Mouse (Mus musculus): ENCODE results near the gene Olfr1042. TPM values are rescaled to one million over a fixed set of nuclear protein-coding genes. Genes with fewer than 3 reads are reported as not detected.
"Not testable (repeated sequence)": the region's sequence is repeated elsewhere in the genome, so short reads cannot be mapped to it uniquely, and the experiment has no call there.

The Olfr1042 gene
- polyA plus RNA-seq (2015; fragmentation: Nextera tagmentation; extraction: Ambion mirVana): not detected in 2 replicates

- Histone ChIP-seq H3K4me2 (no peak within 1 kb of the TSS), H3K27ac (replicated peaks) (no peak within 1 kb of the TSS), H3K36me3 (no peaks in the 10 kb centered on the region), H3K4me1 (no peaks in the 10 kb centered on the region), H3K4me3 (no peak within 1 kb of the TSS), H3K27me3 (replicated peaks) (no peaks in the 10 kb centered on the region), H3K9ac (no peak within 1 kb of the TSS), H3K9me3 (no peaks in the 10 kb centered on the region)
- WGBS: 65% methylated on average over 2 of the region's 2 CpGs
- ATAC-seq (ENCODE audit: extremely low read depth, insufficient number of reproducible peaks, low FRiP score, low TSS enrichment): no peak
Observed at GRCm38 (mm10) chr2:86161738-86162137, at the start of gene Olfr1042. Gene Olfr1042 (minus strand): TSS chr2:86161838.

- H3K4me3 ChIP-seq: no peak within 1 kb of the TSS
- no peak within 1 kb of the TSS for H3K9ac ChIP-seq
- H3K9me3 ChIP-seq: no peaks in the 10 kb centered on the region
- H3K27ac ChIP-seq (replicated peaks): no peak within 1 kb of the TSS
- H3K4me1 ChIP-seq: no peaks in the 10 kb centered on the region
- H3K27me3 ChIP-seq (replicated peaks): no peaks in the 10 kb centered on the region
- no peak for ATAC-seq (ENCODE audit: extremely low read depth, insufficient number of reproducible peaks, low FRiP score, low TSS enrichment)
- no peaks in the 10 kb centered on the region for H3K36me3 ChIP-seq
- H3K4me2 ChIP-seq: no peak within 1 kb of the TSS
Observed at GRCm38 (mm10) chr2:86202909-86203308, 41.3 kb upstream of the Olfr1042 start, which contains the start of gene Olfr1045. Gene Olfr1045 (minus strand): TSS chr2:86203009.

- no peak overlapping the region for H3K27ac ChIP-seq (replicated peaks)
- no peaks in the 10 kb centered on the region for H3K4me1 ChIP-seq
- no peak overlapping the region for H3K4me3 ChIP-seq
- WGBS: 26% methylated on average over 1 of the region's 1 CpGs
- ATAC-seq (ENCODE audit: extremely low read depth, insufficient number of reproducible peaks, low FRiP score, low TSS enrichment): no peak
- peaks cover 6% of the 10 kb centered on the region for H3K9me3 ChIP-seq
- no peaks in the 10 kb centered on the region for H3K36me3 ChIP-seq
- no peak overlapping the region for H3K9ac ChIP-seq
- H3K4me2 ChIP-seq: no peak overlapping the region
- no peaks in the 10 kb centered on the region for H3K27me3 ChIP-seq (replicated peaks)
Observed at GRCm38 (mm10) chr2:86195863-86196262, 34.2 kb upstream of the Olfr1042 start.

- Histone ChIP-seq H3K4me3 (no peak within 1 kb of the TSS), H3K9ac (no peak within 1 kb of the TSS), H3K4me1 (no peaks in the 10 kb centered on the region), H3K9me3 (no peaks in the 10 kb centered on the region), H3K27me3 (replicated peaks) (no peaks in the 10 kb centered on the region), H3K36me3 (no peaks in the 10 kb centered on the region), H3K4me2 (no peak within 1 kb of the TSS), H3K27ac (replicated peaks) (no peak within 1 kb of the TSS)
- ATAC-seq (ENCODE audit: extremely low read depth, insufficient number of reproducible peaks, low FRiP score, low TSS enrichment): no peak
Observed at GRCm38 (mm10) chr2:86185583-86185982, 23.9 kb upstream of the Olfr1042 start, which contains the start of gene Olfr52. Gene Olfr52 (minus strand): TSS chr2:86185683.

GRCm38 (mm10) chr2:86179950-86180349, 18.3 kb upstream of the Olfr1042 start:
- no peaks in the 10 kb centered on the region for H3K9me3 ChIP-seq
- no peak overlapping the region for H3K27ac ChIP-seq (replicated peaks)
- H3K4me2 ChIP-seq: no peak overlapping the region
- H3K9ac ChIP-seq: no peak overlapping the region
- 77% methylated on average over 3 of the region's 3 CpGs for WGBS
- H3K4me3 ChIP-seq: no peak overlapping the region
- no peaks in the 10 kb centered on the region for H3K4me1 ChIP-seq
- H3K27me3 ChIP-seq (replicated peaks): no peaks in the 10 kb centered on the region
- no peaks in the 10 kb centered on the region for H3K36me3 ChIP-seq
- no peak for ATAC-seq (ENCODE audit: extremely low read depth, insufficient number of reproducible peaks, low FRiP score, low TSS enrichment)

GRCm38 (mm10) chr2:86177720-86178119, 16.1 kb upstream of the Olfr1042 start, which contains the start of gene Olfr1044:
Gene Olfr1044 (minus strand): TSS chr2:86177820.
- no peak within 1 kb of the TSS for H3K27ac ChIP-seq (replicated peaks)
- H3K9ac ChIP-seq: no peak within 1 kb of the TSS
- no peaks in the 10 kb centered on the region for H3K36me3 ChIP-seq
- H3K4me1 ChIP-seq: no peaks in the 10 kb centered on the region
- no peak within 1 kb of the TSS for H3K4me3 ChIP-seq
- H3K27me3 ChIP-seq (replicated peaks): no peaks in the 10 kb centered on the region
- no peak within 1 kb of the TSS for H3K4me2 ChIP-seq
- H3K9me3 ChIP-seq: no peaks in the 10 kb centered on the region
- no peak for ATAC-seq (ENCODE audit: extremely low read depth, insufficient number of reproducible peaks, low FRiP score, low TSS enrichment)

- not testable (repeated sequence) for H3K27me3 ChIP-seq (replicated peaks); H3K9me3 ChIP-seq; H3K9ac ChIP-seq; H3K4me1 ChIP-seq; H3K36me3 ChIP-seq; H3K4me3 ChIP-seq; H3K27ac ChIP-seq (replicated peaks); H3K4me2 ChIP-seq; ATAC-seq (ENCODE audit: extremely low read depth, insufficient number of reproducible peaks, low FRiP score, low TSS enrichment)
- 71% methylated on average over 7 of the region's 7 CpGs for WGBS
Observed at GRCm38 (mm10) chr2:86175422-86175821, 13.8 kb upstream of the Olfr1042 start.

- Histone ChIP-seq H3K27me3 (replicated peaks) (no peaks in the 10 kb centered on the region), H3K36me3 (no peaks in the 10 kb centered on the region), H3K9me3 (no peaks in the 10 kb centered on the region), H3K27ac (replicated peaks) (no peak within 1 kb of the TSS), H3K4me1 (peaks cover 7% of the 10 kb centered on the region), H3K9ac (no peak within 1 kb of the TSS), H3K4me3 (no peak within 1 kb of the TSS), H3K4me2 (no peak within 1 kb of the TSS)
- ATAC-seq (ENCODE audit: extremely low read depth, insufficient number of reproducible peaks, low FRiP score, low TSS enrichment): no peak
- 71% methylated on average over 2 of the region's 2 CpGs for WGBS
Observed at GRCm38 (mm10) chr2:86167422-86167821, 5.8 kb upstream of the Olfr1042 start, which contains the start of gene Olfr1043. Gene Olfr1043 (minus strand): TSS chr2:86167522.

GRCm38 (mm10) chr2:86146632-86147031, 15.0 kb downstream of the Olfr1042 start, which contains the start of gene Olfr1040:
Gene Olfr1040 (minus strand): TSS chr2:86146732.
- WGBS: 66% methylated on average over 1 of the region's 1 CpGs
- Histone ChIP-seq H3K9ac (no peak within 1 kb of the TSS), H3K36me3 (no peaks in the 10 kb centered on the region), H3K27me3 (replicated peaks) (no peaks in the 10 kb centered on the region), H3K27ac (replicated peaks) (no peak within 1 kb of the TSS), H3K4me3 (no peak within 1 kb of the TSS), H3K9me3 (0 out of 2 replicates have a peak, but pooled peaks cover 4% of the 10 kb centered on the region), H3K4me1 (no peaks in the 10 kb centered on the region), H3K4me2 (no peak within 1 kb of the TSS)
- ATAC-seq (ENCODE audit: extremely low read depth, insufficient number of reproducible peaks, low FRiP score, low TSS enrichment): no peak

GRCm38 (mm10) chr2:86135828-86136227, 25.8 kb downstream of the Olfr1042 start, which contains the start of gene Olfr1039:
Gene Olfr1039 (minus strand): TSS chr2:86135928.
- no peak within 1 kb of the TSS for H3K27ac ChIP-seq (replicated peaks)
- ATAC-seq (ENCODE audit: extremely low read depth, insufficient number of reproducible peaks, low FRiP score, low TSS enrichment): no peak

More at GRCm38 (mm10) chr2:86135828-86136227, 25.8 kb downstream of the Olfr1042 start, which contains the start of gene Olfr1039:
- no peaks in the 10 kb centered on the region for H3K4me1 ChIP-seq
- H3K27me3 ChIP-seq (replicated peaks): no peaks in the 10 kb centered on the region
- H3K36me3 ChIP-seq: no peaks in the 10 kb centered on the region
- WGBS: 85% methylated on average over 1 of the region's 1 CpGs
- H3K4me3 ChIP-seq: no peak within 1 kb of the TSS
- H3K9ac ChIP-seq: no peak within 1 kb of the TSS
- no peaks in the 10 kb centered on the region for H3K9me3 ChIP-seq
- H3K4me2 ChIP-seq: no peak within 1 kb of the TSS

Data from heart, embryonic 13.5 days (tissue).